Mouse (Mus musculus) testis, adult 2 months (tissue): ENCODE measurements at regions not wholly inside any gene's neighbourhood (a gene's known extent, or its start where the extent isn't known, plus 50 kb on each side); places are given as distances from the start of the nearest gene placed in this dataset.

Experiments used
- CTCF ChIP-seq: fragments of 200-500 bp; IDR thresholded peaks from 2 replicates; pipeline ENCODE4 v1.5.1; 2012; ENCODE audit warnings: low read depth, mild to moderate bottlenecking, inconsistent platforms, low read length, moderate library complexity; ENCODE audit not compliant: control insufficient read depth, insufficient read depth, insufficient replicate concordance
- POLR2A ChIP-seq: fragments of 200-500 bp; IDR thresholded peaks from 2 replicates; pipeline ENCODE4 v1.6.1; 2012; ENCODE audit warnings: low read depth, mild to moderate bottlenecking, inconsistent platforms, low read length, moderate library complexity; ENCODE audit not compliant: control insufficient read depth

- TF ChIP-seq CTCF (no peak), POLR2A (no peak)
These were observed 356.9 kb upstream of the Kcnab2 start for GRCm38 (mm10) chr4:152834421-152835110.
